Mouse (Mus musculus): Measurements from ENCODE around the gene Fth1. TPM values are rescaled to one million over a fixed set of nuclear protein-coding genes. Genes with fewer than 3 reads are reported as not detected.

The Fth1 gene
- polyA plus RNA-seq, 1 experiment from 2014 or later: 1,844 TPM

GRCm38 (mm10) chr19:9998063-9998416 lies 17.6 kb downstream of the Fth1 start:
- Histone ChIP-seq H3K27ac (no peak overlapping the region), H3K4me3 (replicated peaks; ENCODE audit: low read length) (no peak overlapping the region), H3K4me2 (replicated peaks) (no peak overlapping the region), H3K36me3 (replicated peaks; ENCODE audit: control insufficient read depth, insufficient read depth) (no peaks in the 10 kb centered on the region), H3K9me3 (ENCODE audit: control insufficient read depth, low read length) (no peaks in the 10 kb centered on the region), H3K27me3 (ENCODE audit: control insufficient read depth, insufficient read depth, low read length) (no peaks in the 10 kb centered on the region), H3K4me1 (replicated peaks; ENCODE audit: control insufficient read depth, insufficient read depth, low read length) (peaks cover 5% of the 10 kb centered on the region; the same call in 1 of the 2 replicates), H3K9ac (no peak overlapping the region)
- 78% methylated on average over 2 of the region's 2 CpGs for WGBS
- DNase-seq (ENCODE audit: low spot score) (no peak), ATAC-seq (ENCODE audit: low FRiP score) (no peak)

DNA sequence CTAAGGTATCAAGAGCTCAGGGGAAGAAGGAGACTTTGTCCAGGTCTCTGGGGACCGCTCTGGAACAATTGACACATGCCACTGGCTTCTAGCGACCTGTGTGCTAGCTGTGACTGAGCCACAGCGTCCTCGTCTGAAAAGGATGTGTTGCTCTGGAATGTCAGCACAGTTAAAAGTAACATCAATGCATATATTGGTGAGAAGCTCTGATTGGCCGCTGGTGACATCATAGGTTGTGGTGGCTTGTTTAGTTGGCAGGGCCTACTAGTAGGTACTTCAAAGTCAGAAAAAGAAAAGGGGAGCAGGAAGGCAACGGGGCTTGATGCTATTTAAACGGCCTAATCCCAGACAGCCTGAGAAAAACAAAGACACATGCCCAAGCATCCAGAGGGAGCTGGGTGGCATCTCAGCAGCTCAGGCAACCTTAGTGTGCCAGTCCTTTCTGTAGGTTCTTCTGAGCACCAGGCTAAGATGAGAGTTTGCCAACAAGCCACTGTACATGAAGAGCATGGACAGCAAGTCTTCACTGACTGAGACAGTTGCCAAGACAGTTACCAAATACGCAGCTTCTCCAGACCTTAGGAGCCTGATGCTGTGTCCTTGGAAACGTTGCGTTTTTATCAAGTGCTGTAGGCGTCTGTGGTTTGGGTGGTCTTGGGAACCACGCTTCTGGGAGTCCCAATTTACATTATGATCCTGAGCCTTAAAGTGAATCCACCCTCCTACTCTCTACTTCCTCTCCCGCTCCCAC lies 18.5 kb downstream of the Fth1 start:
- Histone ChIP-seq H3K27me3 (ENCODE audit: control insufficient read depth, insufficient read depth, low read length) (no peaks in the 10 kb centered on the region), H3K4me1 (replicated peaks; ENCODE audit: control insufficient read depth, insufficient read depth, low read length) (no peaks in the 10 kb centered on the region), H3K27ac (no peak overlapping the region), H3K36me3 (replicated peaks; ENCODE audit: control insufficient read depth, insufficient read depth) (no peaks in the 10 kb centered on the region), H3K4me2 (replicated peaks) (no peak overlapping the region), H3K4me3 (replicated peaks; ENCODE audit: low read length) (no peak overlapping the region), H3K9ac (no peak overlapping the region), H3K9me3 (ENCODE audit: control insufficient read depth, low read length) (no peaks in the 10 kb centered on the region)
- WGBS: 73% methylated on average over 13 of the region's 13 CpGs
- DNase-seq (ENCODE audit: low spot score): no peak
- no peak for ATAC-seq (ENCODE audit: low FRiP score)

DNA sequence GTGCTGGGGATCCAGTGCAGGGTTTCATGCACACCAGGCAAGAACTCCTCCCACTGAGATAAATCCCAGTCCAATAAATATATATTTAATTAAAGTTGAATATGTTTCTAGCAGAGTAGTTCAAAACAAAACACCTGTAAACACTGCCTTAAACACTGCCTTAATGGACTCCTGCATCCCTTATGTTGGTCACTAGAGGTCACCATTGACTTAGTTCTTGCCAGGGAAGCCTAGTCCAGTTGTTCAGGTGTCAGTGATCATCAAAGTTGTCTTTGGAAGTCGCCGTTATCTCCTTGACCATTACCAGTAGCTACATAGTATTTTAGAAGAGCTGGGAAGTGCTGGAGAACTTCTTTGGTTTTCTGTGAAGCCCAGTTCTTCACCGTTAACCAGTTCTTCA lies 19.9 kb downstream of the Fth1 start:
- DNase-seq (ENCODE audit: low spot score) (peak; percentile 69), ATAC-seq (ENCODE audit: low FRiP score) (0 out of 2 replicates have a peak, but pooled peaks have one; percentile 53)
- Histone ChIP-seq H3K4me3 (replicated peaks; ENCODE audit: low read length) (no peak overlapping the region), H3K4me1 (replicated peaks; ENCODE audit: control insufficient read depth, insufficient read depth, low read length) (no peaks in the 10 kb centered on the region), H3K4me2 (replicated peaks) (no peak overlapping the region), H3K27ac (no peak overlapping the region), H3K36me3 (replicated peaks; ENCODE audit: control insufficient read depth, insufficient read depth) (no peaks in the 10 kb centered on the region), H3K9me3 (ENCODE audit: control insufficient read depth, low read length) (no peaks in the 10 kb centered on the region), H3K27me3 (ENCODE audit: control insufficient read depth, insufficient read depth, low read length) (no peaks in the 10 kb centered on the region), H3K9ac (no peak overlapping the region)
- WGBS: 37% methylated on average over 3 of the region's 3 CpGs

DNA sequence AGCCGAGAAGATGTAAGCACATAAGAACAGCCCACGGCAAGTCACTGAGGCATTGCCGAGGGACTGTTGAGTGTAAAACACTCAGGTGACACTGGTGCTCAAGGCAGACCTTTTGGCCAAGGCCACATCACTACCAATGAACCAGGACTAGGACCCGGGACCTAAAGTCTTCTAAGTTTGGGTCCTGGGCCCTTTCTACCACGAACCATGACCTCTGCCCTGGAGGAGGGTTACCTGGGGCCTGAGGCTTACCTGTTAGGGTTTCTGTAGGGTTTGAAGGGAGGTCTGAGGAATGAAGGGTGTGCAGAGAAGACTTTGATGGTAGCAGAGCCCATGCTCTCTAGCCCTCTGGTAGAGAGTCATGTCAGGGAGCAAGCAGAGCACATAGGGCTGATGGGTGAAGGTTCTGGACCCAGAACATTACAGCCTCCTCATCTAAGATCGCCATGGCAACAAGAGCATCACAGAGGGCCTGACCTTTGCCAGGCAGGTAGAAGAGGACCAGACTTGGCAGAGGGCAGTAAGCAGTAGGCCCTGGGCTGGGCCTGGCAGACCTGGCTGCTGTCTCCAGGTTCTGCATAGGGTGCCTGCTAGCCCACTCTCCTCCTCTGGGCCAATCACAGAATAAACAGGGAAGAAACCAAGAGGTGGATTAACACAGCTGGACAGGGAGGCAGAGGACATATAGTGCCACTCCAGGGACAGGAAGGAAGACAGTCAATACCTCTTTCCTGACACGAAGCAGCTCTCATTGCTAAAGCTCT lies 21.0 kb downstream of the Fth1 start, which contains the start of the genes Best1 and Rab3il1:
Gene Best1 (minus strand): TSS at position 428 of the 764 bp plus-strand sequence.
Gene Rab3il1 (plus strand): TSS at position 464 of the 764 bp plus-strand sequence.
- WGBS: 79% methylated on average over 7 of the region's 7 CpGs
- H3K27ac ChIP-seq: no peak within 1 kb of the TSS
- H3K4me3 ChIP-seq (replicated peaks; ENCODE audit: low read length): no peak within 1 kb of the TSS
- H3K4me1 ChIP-seq (replicated peaks; ENCODE audit: control insufficient read depth, insufficient read depth, low read length): no peaks in the 10 kb centered on the region
- ATAC-seq (ENCODE audit: low FRiP score) (no peak), DNase-seq (ENCODE audit: low spot score) (no peak)
- no peaks in the 10 kb centered on the region for H3K27me3 ChIP-seq (ENCODE audit: control insufficient read depth, insufficient read depth, low read length)
- H3K36me3 ChIP-seq (replicated peaks; ENCODE audit: control insufficient read depth, insufficient read depth): no peaks in the 10 kb centered on the region
- H3K9me3 ChIP-seq (ENCODE audit: control insufficient read depth, low read length): no peaks in the 10 kb centered on the region
- no peak within 1 kb of the TSS for H3K4me2 ChIP-seq (replicated peaks)
- H3K9ac ChIP-seq: no peak within 1 kb of the TSS

DNA sequence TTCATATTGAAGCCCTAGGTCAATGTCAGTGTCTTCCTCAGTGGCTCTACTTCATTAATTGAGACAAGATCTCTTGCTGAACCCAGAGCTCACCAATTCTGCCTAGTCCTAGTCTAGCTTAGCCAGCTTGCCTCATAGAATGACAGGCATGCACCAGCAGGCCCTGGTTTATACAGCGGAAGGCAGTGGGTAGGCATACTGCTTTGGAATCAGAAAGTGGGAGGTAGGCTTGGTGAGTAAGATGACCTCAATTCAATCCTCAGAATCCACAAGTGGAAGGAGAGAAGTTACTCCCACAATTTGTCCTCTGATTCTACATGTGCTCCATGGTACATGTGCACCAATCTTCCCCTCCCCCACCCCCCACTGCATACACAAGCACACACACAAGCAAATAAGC lies 23.3 kb downstream of the Fth1 start:
- Histone ChIP-seq H3K36me3 (replicated peaks; ENCODE audit: control insufficient read depth, insufficient read depth) (no peaks in the 10 kb centered on the region), H3K9me3 (ENCODE audit: control insufficient read depth, low read length) (no peaks in the 10 kb centered on the region), H3K4me2 (replicated peaks) (no peak overlapping the region), H3K27me3 (ENCODE audit: control insufficient read depth, insufficient read depth, low read length) (no peaks in the 10 kb centered on the region), H3K27ac (no peak overlapping the region), H3K4me1 (replicated peaks; ENCODE audit: control insufficient read depth, insufficient read depth, low read length) (no peaks in the 10 kb centered on the region), H3K4me3 (replicated peaks; ENCODE audit: low read length) (no peak overlapping the region), H3K9ac (no peak overlapping the region)
- WGBS: 96% methylated on average over 1 of the region's 1 CpGs
- ATAC-seq (ENCODE audit: low FRiP score): no peak
- DNase-seq (ENCODE audit: low spot score): no peak

- H3K36me3 ChIP-seq (replicated peaks; ENCODE audit: control insufficient read depth, insufficient read depth): no peaks in the 10 kb centered on the region
- 78% methylated on average over 1 of the region's 1 CpGs for WGBS
- no peak overlapping the region for H3K27ac ChIP-seq
- ATAC-seq (ENCODE audit: low FRiP score): no peak
- H3K4me1 ChIP-seq (replicated peaks; ENCODE audit: control insufficient read depth, insufficient read depth, low read length): no peaks in the 10 kb centered on the region
- DNase-seq (ENCODE audit: low spot score): no peak
- H3K9ac ChIP-seq: no peak overlapping the region
- no peaks in the 10 kb centered on the region for H3K27me3 ChIP-seq (ENCODE audit: control insufficient read depth, insufficient read depth, low read length)
- H3K4me2 ChIP-seq (replicated peaks): no peak overlapping the region
- no peak overlapping the region for H3K4me3 ChIP-seq (replicated peaks; ENCODE audit: low read length)
- no peaks in the 10 kb centered on the region for H3K9me3 ChIP-seq (ENCODE audit: control insufficient read depth, low read length)
Measured at GRCm38 (mm10) chr19:10011408-10011807, 31.0 kb downstream of the Fth1 start.

DNA sequence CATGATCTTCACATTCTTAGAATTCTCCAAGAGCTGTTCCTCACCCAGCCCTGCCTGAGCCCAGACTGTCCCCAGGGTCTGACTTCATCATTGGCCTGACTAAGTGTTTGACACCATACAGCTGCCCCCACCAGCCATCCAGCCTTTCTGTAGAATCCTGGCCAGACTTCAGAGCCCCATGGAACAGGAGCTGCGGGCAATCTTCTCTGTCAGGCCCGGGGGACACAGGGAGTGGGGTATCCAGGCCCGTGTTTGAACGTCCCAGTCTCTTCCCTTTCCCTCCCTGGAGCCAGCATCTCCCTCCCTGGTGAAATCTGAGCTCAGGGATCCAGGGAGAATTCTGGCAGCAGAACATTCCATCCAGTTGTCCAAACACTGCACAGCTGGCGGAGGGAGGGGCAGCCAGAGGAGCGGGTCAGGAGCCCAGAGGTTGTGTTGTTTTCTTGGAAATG lies 32.5 kb downstream of the Fth1 start:
- Histone ChIP-seq H3K36me3 (replicated peaks; ENCODE audit: control insufficient read depth, insufficient read depth) (no peaks in the 10 kb centered on the region), H3K9ac (no peak overlapping the region), H3K4me1 (replicated peaks; ENCODE audit: control insufficient read depth, insufficient read depth, low read length) (0 out of 2 replicates have a peak, but pooled peaks cover 7% of the 10 kb centered on the region), H3K27me3 (ENCODE audit: control insufficient read depth, insufficient read depth, low read length) (no peaks in the 10 kb centered on the region), H3K9me3 (ENCODE audit: control insufficient read depth, low read length) (no peaks in the 10 kb centered on the region), H3K27ac (no peak overlapping the region), H3K4me3 (replicated peaks; ENCODE audit: low read length) (no peak overlapping the region), H3K4me2 (replicated peaks) (no peak overlapping the region)
- WGBS: 59% methylated on average over 6 of the region's 6 CpGs
- DNase-seq (ENCODE audit: low spot score): no peak
- ATAC-seq (ENCODE audit: low FRiP score): no peak

- Histone ChIP-seq H3K9me3 (ENCODE audit: control insufficient read depth, low read length) (no peaks in the 10 kb centered on the region), H3K27me3 (ENCODE audit: control insufficient read depth, insufficient read depth, low read length) (no peaks in the 10 kb centered on the region), H3K36me3 (replicated peaks; ENCODE audit: control insufficient read depth, insufficient read depth) (no peaks in the 10 kb centered on the region), H3K4me1 (replicated peaks; ENCODE audit: control insufficient read depth, insufficient read depth, low read length) (peaks cover 7% of the 10 kb centered on the region; the same call in 1 of the 2 replicates), H3K9ac (no peak overlapping the region), H3K4me2 (replicated peaks) (no peak overlapping the region), H3K4me3 (replicated peaks; ENCODE audit: low read length) (no peak overlapping the region), H3K27ac (no peak overlapping the region)
- no peak for DNase-seq (ENCODE audit: low spot score)
- ATAC-seq (ENCODE audit: low FRiP score): no peak
- 45% methylated on average over 3 of the region's 3 CpGs for WGBS
Measured at GRCm38 (mm10) chr19:10013348-10013747, 33.0 kb downstream of the Fth1 start.

DNA sequence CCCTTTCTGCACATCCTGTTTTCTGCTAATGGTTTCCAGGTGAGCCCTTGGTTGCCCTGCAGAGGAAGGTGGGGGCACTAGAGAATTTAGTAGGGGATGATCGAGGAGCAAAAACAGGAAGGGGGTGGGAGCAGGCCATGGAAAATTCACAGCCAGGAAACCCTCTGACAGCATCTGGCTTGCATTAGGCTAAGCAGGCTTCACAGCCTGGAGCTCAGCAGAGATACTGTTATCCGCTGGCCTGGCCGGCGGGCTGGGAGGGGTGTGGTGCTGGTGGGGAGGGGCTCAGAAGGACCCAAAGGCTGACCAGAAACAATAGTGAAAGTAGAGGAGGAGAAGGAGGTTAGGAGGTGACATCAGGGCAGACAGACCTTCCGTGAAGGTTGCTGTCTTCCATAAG lies 33.5 kb downstream of the Fth1 start:
- no peaks in the 10 kb centered on the region for H3K9me3 ChIP-seq (ENCODE audit: control insufficient read depth, low read length)
- H3K4me1 ChIP-seq (replicated peaks; ENCODE audit: control insufficient read depth, insufficient read depth, low read length): peaks cover 12% of the 10 kb centered on the region
- no peak overlapping the region for H3K4me3 ChIP-seq (replicated peaks; ENCODE audit: low read length)
- DNase-seq (ENCODE audit: low spot score) (no peak), ATAC-seq (ENCODE audit: low FRiP score) (no peak)
- H3K9ac ChIP-seq: no peak overlapping the region
- 73% methylated on average over 5 of the region's 5 CpGs for WGBS
- H3K36me3 ChIP-seq (replicated peaks; ENCODE audit: control insufficient read depth, insufficient read depth): no peaks in the 10 kb centered on the region
- H3K4me2 ChIP-seq (replicated peaks): no peak overlapping the region
- H3K27me3 ChIP-seq (ENCODE audit: control insufficient read depth, insufficient read depth, low read length): no peaks in the 10 kb centered on the region
- no peak overlapping the region for H3K27ac ChIP-seq

All from hindbrain, embryonic 14.5 days (tissue).